Mouse (Mus musculus) neural tube, embryonic 11.5 days (tissue): ENCODE results near the gene Map2k5. TPM values are rescaled to one million over a fixed set of nuclear protein-coding genes. Genes with fewer than 3 reads are reported as not detected.

ENCODE experiments used
- ATAC-seq: fragments of 200-750 bp; cut with Nextera tagmentation; 2 replicates; pipeline ENCODE4 v1.8.0; 2017; ENCODE audit warnings: moderate number of reproducible peaks, mild to moderate bottlenecking, moderate TSS enrichment, moderate library complexity; ENCODE audit not compliant: insufficient read depth, low FRiP score, low TSS enrichment
- DNase-seq: peaks from one replicate; pipeline ENCODE4 v3.0.0-alpha.2; 2015; ENCODE audit warnings: low spot score
- H3K27ac ChIP-seq: fragments of 300-500 bp; sonication (generic); 2 replicates; pipeline ENCODE4 v1.5.1; 2014; ENCODE audit warnings: low read depth, mild to moderate bottlenecking, low read length
- H3K27me3 ChIP-seq: fragments of 300-500 bp; sonication (generic); 2 replicates; pipeline ENCODE4 v1.6.1; 2014; ENCODE audit warnings: mild to moderate bottlenecking, low read length, mixed read lengths; ENCODE audit not compliant: control insufficient read depth, insufficient read depth
- H3K36me3 ChIP-seq: fragments of 300-500 bp; sonication (generic); 2 replicates; pipeline ENCODE4 v1.6.1; 2014; ENCODE audit warnings: mild to moderate bottlenecking, low read length, moderate library complexity, mixed read lengths; ENCODE audit not compliant: control insufficient read depth, insufficient read depth
- H3K4me1 ChIP-seq: fragments of 300-500 bp; sonication (generic); 2 replicates; pipeline ENCODE4 v1.6.1; 2014; ENCODE audit warnings: low read length, mixed read lengths; ENCODE audit not compliant: control insufficient read depth, insufficient read depth
- H3K4me2 ChIP-seq: fragments of 300-500 bp; sonication (generic); 2 replicates; pipeline ENCODE4 v1.6.1; 2014; ENCODE audit warnings: low read depth, mild to moderate bottlenecking, moderate library complexity
- H3K4me3 ChIP-seq: fragments of 300-500 bp; sonication (generic); 2 replicates; pipeline ENCODE4 v1.5.1; 2014; ENCODE audit warnings: low read depth, low read length
- H3K9ac ChIP-seq: fragments of 300-500 bp; sonication (generic); 2 replicates; pipeline ENCODE4 v1.6.1; 2014; ENCODE audit warnings: mild to moderate bottlenecking, low read length
- H3K9me3 ChIP-seq: fragments of 300-500 bp; sonication (generic); 2 replicates; pipeline ENCODE4 v1.6.1; 2016; ENCODE audit warnings: low read length; ENCODE audit not compliant: control insufficient read depth
- WGBS: fragments of 180-500 bp; shearing (Covaris S2); extraction: QIAGEN DNeasy Blood & Tissue Kit; methylation state at CpG from one replicate; pipeline ENCODE4 v1.1.7; 2014; 5-methylcytosine and 5-hydroxymethylcytosine counted together
- polyA plus RNA-seq: library from polyadenylated mRNA; unstranded; fragments of >200 nt; fragmentation: Nextera tagmentation; extraction: Ambion mirVana; gene quantifications from 2 replicates; pipeline ENCODE4 v1.2.1, GENCODE M21; 2014

The Map2k5 gene
- polyA plus RNA-seq, 1 experiment from 2014 or later: 41.7 TPM

- no peak overlapping the region for H3K27ac ChIP-seq
- H3K27me3 ChIP-seq: no peaks in the 10 kb centered on the region
- no peaks in the 10 kb centered on the region for H3K4me1 ChIP-seq
- WGBS: 99% methylated on average over 4 of the region's 4 CpGs
- no peak for ATAC-seq
- H3K9ac ChIP-seq: no peak overlapping the region
- no peak overlapping the region for H3K4me3 ChIP-seq
- H3K9me3 ChIP-seq: no peaks in the 10 kb centered on the region
- DNase-seq: no peak
- no peak overlapping the region for H3K4me2 ChIP-seq
- H3K36me3 ChIP-seq: no peaks in the 10 kb centered on the region
Observed at GRCm38 (mm10) chr9:63382761-63383160, 5.1 kb upstream of the Map2k5 start.

GRCm38 (mm10) chr9:63380326-63380725 is 2.6 kb upstream of the Map2k5 start:
- Histone ChIP-seq H3K36me3 (no peaks in the 10 kb centered on the region), H3K4me3 (no peak overlapping the region), H3K4me2 (no peak overlapping the region), H3K9me3 (no peaks in the 10 kb centered on the region), H3K4me1 (peaks cover 8% of the 10 kb centered on the region), H3K27ac (no peak overlapping the region), H3K9ac (no peak overlapping the region), H3K27me3 (no peaks in the 10 kb centered on the region)
- DNase-seq (no peak), ATAC-seq (no peak)
- WGBS: 85% methylated on average over 3 of the region's 3 CpGs

GRCm38 (mm10) chr9:63378174-63378573 is 472 bp upstream of the Map2k5 start:
- DNase-seq (no peak), ATAC-seq (no peak)
- H3K27ac ChIP-seq: no peak overlapping the region

GRCm38 (mm10) chr9:63373315-63373714 is 4.4 kb downstream of the Map2k5 start:
- Histone ChIP-seq H3K4me2 (no peak overlapping the region), H3K9me3 (no peaks in the 10 kb centered on the region), H3K27me3 (no peaks in the 10 kb centered on the region), H3K27ac (no peak overlapping the region), H3K4me3 (no peak overlapping the region), H3K4me1 (peaks cover 8% of the 10 kb centered on the region), H3K36me3 (peaks cover 3% of the 10 kb centered on the region; the same call in 1 of the 2 replicates), H3K9ac (no peak overlapping the region)
- 92% methylated on average over 2 of the region's 2 CpGs for WGBS
- ATAC-seq: no peak
- DNase-seq: no peak

More at GRCm38 (mm10) chr9:63378174-63378573, 472 bp upstream of the Map2k5 start:
- no peaks in the 10 kb centered on the region for H3K27me3 ChIP-seq
- H3K36me3 ChIP-seq: no peaks in the 10 kb centered on the region
- peak overlapping the region; percentile 91 for H3K9ac ChIP-seq
- peak overlapping the region; percentile 77 for H3K4me3 ChIP-seq
- 20% methylated on average over 8 of the region's 8 CpGs for WGBS
- H3K9me3 ChIP-seq: no peaks in the 10 kb centered on the region
- peak overlapping the region; percentile 60 for H3K4me2 ChIP-seq
- H3K4me1 ChIP-seq: peaks cover 8% of the 10 kb centered on the region

GRCm38 (mm10) chr9:63372541-63372940 is 5.2 kb downstream of the Map2k5 start:
- Histone ChIP-seq H3K36me3 (peaks cover 3% of the 10 kb centered on the region; the same call in 1 of the 2 replicates), H3K4me3 (no peak overlapping the region), H3K4me1 (peaks cover 8% of the 10 kb centered on the region), H3K27ac (no peak overlapping the region), H3K4me2 (no peak overlapping the region), H3K27me3 (no peaks in the 10 kb centered on the region), H3K9me3 (no peaks in the 10 kb centered on the region), H3K9ac (no peak overlapping the region)
- WGBS: 57% methylated on average over 8 of the region's 8 CpGs
- ATAC-seq (no peak), DNase-seq (no peak)

GRCm38 (mm10) chr9:63360410-63360809 is 17.3 kb downstream of the Map2k5 start:
- H3K4me2 ChIP-seq: no peak overlapping the region
- H3K4me3 ChIP-seq: no peak overlapping the region
- no peak for DNase-seq
- WGBS: 52% methylated on average over 3 of the region's 3 CpGs
- no peaks in the 10 kb centered on the region for H3K9me3 ChIP-seq
- no peaks in the 10 kb centered on the region for H3K4me1 ChIP-seq
- H3K27ac ChIP-seq: no peak overlapping the region
- H3K27me3 ChIP-seq: no peaks in the 10 kb centered on the region
- H3K36me3 ChIP-seq: no peaks in the 10 kb centered on the region
- ATAC-seq: no peak
- H3K9ac ChIP-seq: no peak overlapping the region

GRCm38 (mm10) chr9:63359016-63359415 is 18.7 kb downstream of the Map2k5 start:
- DNase-seq: no peak
- no peaks in the 10 kb centered on the region for H3K4me1 ChIP-seq
- no peak overlapping the region for H3K4me3 ChIP-seq
- no peaks in the 10 kb centered on the region for H3K36me3 ChIP-seq
- no peaks in the 10 kb centered on the region for H3K9me3 ChIP-seq
- H3K27me3 ChIP-seq: no peaks in the 10 kb centered on the region
- no peak overlapping the region for H3K4me2 ChIP-seq
- 86% methylated on average over 5 of the region's 5 CpGs for WGBS
- ATAC-seq: no peak
- H3K9ac ChIP-seq: no peak overlapping the region
- no peak overlapping the region for H3K27ac ChIP-seq

- 74% methylated on average over 4 of the region's 4 CpGs for WGBS
- ATAC-seq: no peak
- Histone ChIP-seq H3K9ac (no peak overlapping the region), H3K4me1 (no peaks in the 10 kb centered on the region), H3K4me2 (no peak overlapping the region), H3K4me3 (no peak overlapping the region), H3K36me3 (no peaks in the 10 kb centered on the region), H3K9me3 (no peaks in the 10 kb centered on the region), H3K27ac (no peak overlapping the region), H3K27me3 (no peaks in the 10 kb centered on the region)
- DNase-seq: no peak
Observed at GRCm38 (mm10) chr9:63356721-63357120, 21.0 kb downstream of the Map2k5 start.

GRCm38 (mm10) chr9:63356278-63356677 is 21.4 kb downstream of the Map2k5 start:
- H3K4me2 ChIP-seq: no peak overlapping the region
- H3K9ac ChIP-seq: no peak overlapping the region
- H3K27me3 ChIP-seq: no peaks in the 10 kb centered on the region
- no peak overlapping the region for H3K27ac ChIP-seq
- no peak for DNase-seq
- H3K9me3 ChIP-seq: no peaks in the 10 kb centered on the region
- no peaks in the 10 kb centered on the region for H3K36me3 ChIP-seq
- no peak for ATAC-seq
- H3K4me3 ChIP-seq: no peak overlapping the region
- no peaks in the 10 kb centered on the region; the same call in 1 of the 2 replicates for H3K4me1 ChIP-seq
- 70% methylated on average over 9 of the region's 9 CpGs for WGBS
